In genomic region chr13:23306707-23307068, GRCm38 (mm10) we compare ENCODE assay signal across 9 mouse cellular contexts. TPM values are rescaled to one million over a fixed set of nuclear protein-coding genes. Genes with fewer than 3 reads are reported as not detected.
DNase-seq lines count a peak whose midpoint lies in the region; ATAC-seq and TF ChIP-seq lines count a peak whose summit lies in the region.
"Had no signal": no experiment of that assay in that cellular context is flagged by ENCODE, and none has a peak within 500 bp of the region (broad histone marks: within the 10 kb centered on the region; RNA-seq: fewer than 3 reads in every experiment).

No protein-coding gene starts in this region.

- H3K9me3 ChIP-seq in kidney, embryonic 15.5 days (replicated peaks), result no peaks in the 10 kb centered on the region
- no peaks in the 10 kb centered on the region for H3K9me3 ChIP-seq in embryonic facial prominence, embryonic 11.5 days (replicated peaks; ENCODE audit: control insufficient read depth, low read length)
- no peaks in the 10 kb centered on the region for H3K9me3 ChIP-seq in hindbrain, embryonic 15.5 days
- no peaks in the 10 kb centered on the region for H3K9me3 ChIP-seq in midbrain, embryonic 14.5 days (ENCODE audit: control insufficient read depth, low read length)

- no peak overlapping the region for H3K9ac ChIP-seq in kidney, embryonic 15.5 days
- peak overlapping the region; percentile 39; the same call in 1 of the 2 replicates for H3K9ac ChIP-seq in embryonic facial prominence, embryonic 11.5 days (replicated peaks; ENCODE audit: low read length)
- no peak overlapping the region for H3K9ac ChIP-seq in hindbrain, embryonic 15.5 days
- H3K9ac ChIP-seq in midbrain, embryonic 14.5 days (replicated peaks; ENCODE audit: low read length), result no peak overlapping the region

- H3K36me3 ChIP-seq in kidney, embryonic 15.5 days, result no peaks in the 10 kb centered on the region
- H3K36me3 ChIP-seq in kidney, adult 2 months (ENCODE audit: control insufficient read depth, insufficient read depth, low read length), result no peaks in the 10 kb centered on the region
- H3K36me3 ChIP-seq in embryonic facial prominence, embryonic 11.5 days (replicated peaks; ENCODE audit: control insufficient read depth, insufficient read depth, low read depth, low read length), result no peaks in the 10 kb centered on the region
- H3K36me3 ChIP-seq in hindbrain, embryonic 15.5 days, result no peaks in the 10 kb centered on the region
- no peaks in the 10 kb centered on the region for H3K36me3 ChIP-seq in midbrain, embryonic 14.5 days (ENCODE audit: control insufficient read depth, insufficient read depth, low read length)

- peak overlapping the region; percentile 40 for H3K4me3 ChIP-seq in kidney, embryonic 15.5 days (replicated peaks)
- no peak overlapping the region for H3K4me3 ChIP-seq in kidney, adult 2 months (ENCODE audit: insufficient read depth, low read depth, low read length)
- peak overlapping the region; percentile 33 for H3K4me3 ChIP-seq in embryonic facial prominence, embryonic 11.5 days (ENCODE audit: low read depth, low read length)
- peak overlapping the region; percentile 32 for H3K4me3 ChIP-seq in hindbrain, embryonic 15.5 days
- H3K4me3 ChIP-seq in midbrain, embryonic 14.5 days (replicated peaks; ENCODE audit: low read depth, low read length), result peak overlapping the region; percentile 0; the same call in 1 of the 2 replicates

- H3K27me3 ChIP-seq in kidney, embryonic 15.5 days, result peaks cover 64% of the 10 kb centered on the region
- H3K27me3 ChIP-seq in kidney, adult 2 months (replicated peaks; ENCODE audit: control insufficient read depth, insufficient read depth, low read length), result peaks cover 3% of the 10 kb centered on the region
- H3K27me3 ChIP-seq in embryonic facial prominence, embryonic 11.5 days (ENCODE audit: control insufficient read depth, insufficient read depth, low read length), result peaks cover 5% of the 10 kb centered on the region
- peaks cover 66% of the 10 kb centered on the region for H3K27me3 ChIP-seq in hindbrain, embryonic 15.5 days
- peaks cover 54% of the 10 kb centered on the region for H3K27me3 ChIP-seq in midbrain, embryonic 14.5 days (ENCODE audit: control insufficient read depth, insufficient read depth, low read length)

- 13% methylated on average over 10 of the region's 10 CpGs for WGBS in kidney, embryonic 15.5 days
- WGBS in kidney, adult 2 months, result 29% methylated on average over 10 of the region's 10 CpGs
- 7% methylated on average over 10 of the region's 10 CpGs for WGBS in embryonic facial prominence, embryonic 11.5 days
- WGBS in hindbrain, embryonic 15.5 days, result 11% methylated on average over 10 of the region's 10 CpGs
- whole genome bisulfite sequencing in midbrain, embryonic 14.5 days, result 12% methylated on average over 10 of the region's 10 CpGs

- DNase-seq in kidney, adult 2 months, result no peak
- DNase-seq in embryonic facial prominence, embryonic 11.5 days (ENCODE audit: low spot score), result no peak
- no peak for DNase-seq in midbrain, embryonic 14.5 days
- DNase-seq in spleen, postnatal 36 days (ENCODE audit: low spot score in 2 of 2), result no peak
- DNase-seq in frontal cortex, postnatal 36 days (ENCODE audit: low spot score in 2 of 2), result no peak
- DNase-seq: gastrocnemius, adult 2 months had no signal

- no peak for ATAC-seq in kidney, embryonic 15.5 days (replicated peaks; ENCODE audit: low FRiP score)
- no peak for ATAC-seq in embryonic facial prominence, embryonic 11.5 days (replicated peaks; ENCODE audit: insufficient number of reproducible peaks, low FRiP score, low TSS enrichment, low read depth)
- no peak for ATAC-seq in hindbrain, embryonic 15.5 days (ENCODE audit: low FRiP score, low read depth)
- no peak for ATAC-seq in midbrain, embryonic 14.5 days (ENCODE audit: low FRiP score, low TSS enrichment)
- no peak for ATAC-seq in activated CD4-positive, CD25-positive, alpha-beta regulatory T cell, adult 4 months

- H3K4me1 ChIP-seq in kidney, embryonic 15.5 days, result peaks cover 11% of the 10 kb centered on the region
- no peaks in the 10 kb centered on the region for H3K4me1 ChIP-seq in kidney, adult 2 months (ENCODE audit: control insufficient read depth, insufficient read depth, low read length)
- no peaks in the 10 kb centered on the region for H3K4me1 ChIP-seq in embryonic facial prominence, embryonic 11.5 days (ENCODE audit: control insufficient read depth, insufficient read depth, low read length)
- H3K4me1 ChIP-seq in hindbrain, embryonic 15.5 days (replicated peaks), result peaks cover 16% of the 10 kb centered on the region
- H3K4me1 ChIP-seq in midbrain, embryonic 14.5 days (ENCODE audit: control insufficient read depth, insufficient read depth, low read length), result 0 out of 2 replicates have a peak, but pooled peaks cover 5% of the 10 kb centered on the region

- TF ChIP-seq CTCF in kidney, adult 2 months (conservative IDR thresholded peaks at IDR 0.05; ENCODE audit: insufficient read depth, insufficient read length, low read depth, low read length), result no peak

- peak overlapping the region; percentile 56 for H3K4me2 ChIP-seq in kidney, embryonic 15.5 days
- peak overlapping the region; percentile 47 for H3K4me2 ChIP-seq in embryonic facial prominence, embryonic 11.5 days (ENCODE audit: low read depth, low read length)
- H3K4me2 ChIP-seq in hindbrain, embryonic 15.5 days, result peak overlapping the region; percentile 51
- H3K4me2 ChIP-seq in midbrain, embryonic 14.5 days (ENCODE audit: low read length), result peak overlapping the region; percentile 13

- H3K27ac ChIP-seq in kidney, embryonic 15.5 days, result no peak overlapping the region
- H3K27ac ChIP-seq in kidney, adult 2 months (ENCODE audit: insufficient read depth, low read depth, low read length), result no peak overlapping the region
- H3K27ac ChIP-seq in embryonic facial prominence, embryonic 11.5 days (replicated peaks; ENCODE audit: low read depth, low read length), result no peak overlapping the region
- no peak overlapping the region for H3K27ac ChIP-seq in hindbrain, embryonic 15.5 days (replicated peaks)
- no peak overlapping the region for H3K27ac ChIP-seq in midbrain, embryonic 14.5 days (replicated peaks; ENCODE audit: low read depth, low read length)
- H3K27ac ChIP-seq: gastrocnemius, adult 2 months had no signal

- TF ChIP-seq POLR2A in kidney, adult 2 months (IDR thresholded peaks at IDR 0.05; ENCODE audit: low read depth, low read length), result no peak

RNA-seq across cellular contexts. Expression of gene Vmn1r223, which starts 59.8 kb away (rescaled TPM):
- polyA plus RNA-seq in kidney, embryonic 15.5 days (2015; fragmentation: Nextera tagmentation; extraction: Ambion mirVana), result not detected in 2 replicates
- not detected in 2 replicates for polyA plus RNA-seq in kidney, adult 2 months (2012; rRNA removed)
- not detected in 2 replicates for polyA plus RNA-seq in embryonic facial prominence, embryonic 11.5 days (2014; fragmentation: Nextera tagmentation; extraction: Ambion mirVana)
- polyA plus RNA-seq in hindbrain, embryonic 15.5 days (2015; fragmentation: Nextera tagmentation; extraction: Ambion mirVana), result not detected in 2 replicates
- not detected in 2 replicates for polyA plus RNA-seq in midbrain, embryonic 14.5 days (2014; fragmentation: Nextera tagmentation; extraction: Ambion mirVana)
- polyA plus RNA-seq in activated CD4-positive, CD25-positive, alpha-beta regulatory T cell, adult 4 months (2017; shearing (Covaris generic)), result not detected
